Mouse (Mus musculus) liver, adult (tissue): ENCODE measurements at regions not wholly inside any gene's neighbourhood (a gene's known extent, or its start where the extent isn't known, plus 50 kb on each side); places are given as distances from the start of the nearest gene placed in this dataset.

Source experiments
- GATA4 ChIP-seq: IDR thresholded peaks from 2 replicates; pipeline ENCODE4 v1.6.1; 2014; ENCODE audit warnings: mild to moderate bottlenecking, low read length; ENCODE audit not compliant: insufficient replicate concordance

- TF ChIP-seq GATA4: peak; percentile 82; the same call in 1 of the 2 replicates
These were observed 73.3 kb upstream of the Serp2 start for GRCm38 (mm10) chr14:76629913-76630478.

GRCm38 (mm10) chr14:76628182-76628892 lies 71.6 kb upstream of the Serp2 start:
- no peak for TF ChIP-seq GATA4

GRCm38 (mm10) chr14:76625589-76626368 lies 69.1 kb upstream of the Serp2 start:
- TF ChIP-seq GATA4: no peak

- no peak for TF ChIP-seq GATA4
These were observed 68.1 kb upstream of the Serp2 start for GRCm38 (mm10) chr14:76624626-76625378.

- TF ChIP-seq GATA4: no peak
These were observed 66.8 kb upstream of the Serp2 start for GRCm38 (mm10) chr14:76623371-76623988.

- no peak for TF ChIP-seq GATA4
These were observed 66.1 kb upstream of the Serp2 start for GRCm38 (mm10) chr14:76622634-76623291.

GRCm38 (mm10) chr14:76619038-76619409 lies 62.3 kb upstream of the Serp2 start:
- no peak for TF ChIP-seq GATA4

- no peak for TF ChIP-seq GATA4
These were observed 61.8 kb upstream of the Serp2 start for GRCm38 (mm10) chr14:76618331-76619037.

GRCm38 (mm10) chr14:76617889-76618288 lies 61.2 kb upstream of the Serp2 start:
- no peak for TF ChIP-seq GATA4

GRCm38 (mm10) chr14:76617447-76617846 lies 60.8 kb upstream of the Serp2 start:
- no peak for TF ChIP-seq GATA4

- no peak for TF ChIP-seq GATA4
These were observed 59.6 kb upstream of the Serp2 start for GRCm38 (mm10) chr14:76616367-76616683.

GRCm38 (mm10) chr14:76615603-76616366 lies 59.1 kb upstream of the Serp2 start:
- no peak for TF ChIP-seq GATA4

GRCm38 (mm10) chr14:76615182-76615581 lies 58.5 kb upstream of the Serp2 start:
- no peak for TF ChIP-seq GATA4
